ENCODE assay signal across 14 mouse cellular contexts in genomic region chr14:103884892-103885575, GRCm38 (mm10). TPM values are rescaled to one million over a fixed set of nuclear protein-coding genes. Genes with fewer than 3 reads are reported as not detected.
DNase-seq lines count a peak whose midpoint lies in the region; ATAC-seq and TF ChIP-seq lines count a peak whose summit lies in the region.
"Had no signal": no experiment of that assay in that cellular context is flagged by ENCODE, and none has a peak within 500 bp of the region (broad histone marks: within the 10 kb centered on the region; RNA-seq: fewer than 3 reads in every experiment).

No protein-coding gene starts in this region.

- TF ChIP-seq EP300 in heart, adult 2 months (IDR thresholded peaks at IDR 0.05; ENCODE audit: insufficient read depth, low read depth, low read length) = no peak
- TF ChIP-seq EP300 in heart, postnatal 0 days (IDR thresholded peaks at IDR 0.05; ENCODE audit: low read depth) = 0 out of 2 replicates have a peak, but pooled peaks have one; percentile 34

- TF ChIP-seq POLR2A in heart, adult 2 months (IDR thresholded peaks at IDR 0.05; ENCODE audit: insufficient read depth, low read depth, low read length) = 0 out of 2 replicates have a peak, but pooled peaks have one; percentile 28
- TF ChIP-seq POLR2A in liver, adult 2 months (IDR thresholded peaks at IDR 0.05; ENCODE audit: extremely low read depth, insufficient read depth, low read length) = no peak

- H3K79me2 ChIP-seq in heart, adult 2 months (replicated peaks; ENCODE audit: control insufficient read depth, insufficient read depth, low read length) = no peaks in the 10 kb centered on the region
- no peaks in the 10 kb centered on the region for H3K79me2 ChIP-seq in liver, adult 2 months (ENCODE audit: control insufficient read depth, insufficient read depth, low read length)

- WGBS in heart, adult 2 months = 21% methylated on average over 7 of the region's 7 CpGs
- whole genome bisulfite sequencing in liver, adult 2 months = 69% methylated on average over 7 of the region's 7 CpGs
- 29% methylated on average over 7 of the region's 7 CpGs for WGBS in heart, postnatal 0 days
- WGBS in liver, embryonic 15.5 days (ENCODE audit: insufficient replicate concordance) = 36% methylated on average over 7 of the region's 7 CpGs

- H3K9me3 ChIP-seq in heart, postnatal 0 days (replicated peaks; ENCODE audit: control insufficient read depth, low read length) = no peaks in the 10 kb centered on the region
- H3K9me3 ChIP-seq in liver, embryonic 15.5 days (replicated peaks) = no peaks in the 10 kb centered on the region
- H3K9me3 ChIP-seq: embryonic facial prominence, embryonic 12.5 days had no signal

- H3K4me2 ChIP-seq in heart, postnatal 0 days (ENCODE audit: low read depth, low read length) = no peak overlapping the region
- H3K4me2 ChIP-seq in liver, embryonic 15.5 days = no peak overlapping the region
- H3K4me2 ChIP-seq: embryonic facial prominence, embryonic 12.5 days had no signal

- H3K9ac ChIP-seq in heart, adult 2 months (ENCODE audit: low read depth, low read length) = no peak overlapping the region
- no peak overlapping the region for H3K9ac ChIP-seq in liver, adult 2 months (ENCODE audit: low read depth, low read length)
- no peak overlapping the region for H3K9ac ChIP-seq in heart, postnatal 0 days (replicated peaks; ENCODE audit: low read depth, low read length)
- H3K9ac ChIP-seq in liver, embryonic 15.5 days = no peak overlapping the region
- H3K9ac ChIP-seq: embryonic facial prominence, embryonic 12.5 days had no signal

- intact Hi-C loops in heart, adult 2 months (cut with DNase I) = loop anchor here (10.0 kb wide), 1 partner anchor 70 kb away; no protein-coding TSS in a partner anchor

- TF ChIP-seq CTCF in heart, adult 2 months (IDR thresholded peaks at IDR 0.05) = no peak
- TF ChIP-seq CTCF in liver, adult 2 months (IDR thresholded peaks at IDR 0.05; ENCODE audit: low read depth, low read length) = no peak
- TF ChIP-seq CTCF in heart, postnatal 0 days (IDR thresholded peaks at IDR 0.05; ENCODE audit: low read depth) = no peak

- H3K27ac ChIP-seq in heart, adult 2 months = peak overlapping the region; percentile 55
- H3K27ac ChIP-seq in liver, adult 2 months (replicated peaks; ENCODE audit: insufficient read depth, low read depth, low read length) = no peak overlapping the region
- H3K27ac ChIP-seq in heart, postnatal 0 days (ENCODE audit: low read depth) = peak overlapping the region; percentile 48
- no peak overlapping the region for H3K27ac ChIP-seq in liver, embryonic 15.5 days (replicated peaks)
- H3K27ac ChIP-seq: embryonic facial prominence, embryonic 12.5 days had no signal

- peaks cover 2% of the 10 kb centered on the region; the same call in 1 of the 2 replicates for H3K36me3 ChIP-seq in heart, adult 2 months (ENCODE audit: control insufficient read depth, insufficient read depth, low read length)
- H3K36me3 ChIP-seq in liver, adult 2 months (ENCODE audit: control insufficient read depth, insufficient read depth, low read length) = no peaks in the 10 kb centered on the region
- no peaks in the 10 kb centered on the region for H3K36me3 ChIP-seq in heart, postnatal 0 days (replicated peaks; ENCODE audit: control insufficient read depth, insufficient read depth, low read length)
- no peaks in the 10 kb centered on the region for H3K36me3 ChIP-seq in liver, embryonic 15.5 days (replicated peaks)
- H3K36me3 ChIP-seq: embryonic facial prominence, embryonic 12.5 days had no signal

- peaks cover 1% of the 10 kb centered on the region for H3K4me1 ChIP-seq in heart, adult 2 months (ENCODE audit: control insufficient read depth, insufficient read depth, low read length)
- no peaks in the 10 kb centered on the region for H3K4me1 ChIP-seq in liver, adult 2 months (ENCODE audit: control insufficient read depth, insufficient read depth, low read length)
- no peaks in the 10 kb centered on the region for H3K4me1 ChIP-seq in heart, postnatal 0 days (ENCODE audit: control insufficient read depth, insufficient read depth)
- no peaks in the 10 kb centered on the region for H3K4me1 ChIP-seq in liver, embryonic 15.5 days (replicated peaks)
- H3K4me1 ChIP-seq: embryonic facial prominence, embryonic 12.5 days had no signal

- H3K4me3 ChIP-seq in heart, adult 2 months = no peak overlapping the region
- no peak overlapping the region for H3K4me3 ChIP-seq in liver, adult 2 months (ENCODE audit: insufficient read depth, low read depth, low read length)
- no peak overlapping the region for H3K4me3 ChIP-seq in heart, postnatal 0 days (ENCODE audit: low read depth, low read length)
- H3K4me3 ChIP-seq in liver, embryonic 15.5 days (replicated peaks) = no peak overlapping the region
- H3K4me3 ChIP-seq: embryonic facial prominence, embryonic 12.5 days had no signal

- no peaks in the 10 kb centered on the region for H3K27me3 ChIP-seq in heart, adult 2 months (ENCODE audit: control insufficient read depth, insufficient read depth, low read length)
- H3K27me3 ChIP-seq in liver, adult 2 months (ENCODE audit: control insufficient read depth, insufficient read depth, low read length) = no peaks in the 10 kb centered on the region
- H3K27me3 ChIP-seq in heart, postnatal 0 days (ENCODE audit: control insufficient read depth, insufficient read depth, low read length) = no peaks in the 10 kb centered on the region
- no peaks in the 10 kb centered on the region for H3K27me3 ChIP-seq in liver, embryonic 15.5 days
- H3K27me3 ChIP-seq: embryonic facial prominence, embryonic 12.5 days had no signal

- ATAC-seq in heart, postnatal 0 days (ENCODE audit: insufficient read depth, low read depth) = peak; percentile 90
- peak; percentile 63 for ATAC-seq in liver, embryonic 15.5 days (ENCODE audit: insufficient read depth)
- ATAC-seq in activated CD4-positive, CD25-positive, alpha-beta regulatory T cell, adult 4 months = no peak

- DNase-seq in heart, adult 2 months = no peak
- DNase-seq in heart, postnatal 4 days = no peak
- DNase-seq in liver, adult 2 months (ENCODE audit: extremely low read depth, low read depth, low spot score) = peak; percentile 11
- no peak for DNase-seq in liver
- DNase-seq in heart, postnatal 0 days (ENCODE audit: low spot score) = peak; percentile 64
- DNase-seq in natural killer cell, adult 2 months (ENCODE audit: low spot score in 2 of 2) = no peak
- DNase-seq: adrenal gland, adult 8-10 months; cerebellum, adult 9-11 months; gastrocnemius, postnatal 36 days; midbrain, embryonic 14.5 days; right cerebral cortex, postnatal 25 days had no signal

RNA-seq across cellular contexts. Expression of gene Ednrb, which starts 40.8 kb away (rescaled TPM):
- 10 to 100 TPM; 16.3 to 18.6 TPM for total RNA-seq in heart, adult 2 months (2021)
- polyA plus RNA-seq in heart, adult 2 months (2012; rRNA removed) = 8.0 and 9.2 TPM in 2 replicates
- 10 to 100 TPM; 38.1 to 42.6 TPM for total RNA-seq in heart, postnatal 4 days (2021)
- 9.5 and 12.0 TPM in 2 replicates for total RNA-seq in liver, adult 2 months (2014; rRNA removed)
- polyA plus RNA-seq in liver, adult 2 months (2012; rRNA removed) = 2.8 and 3.0 TPM in 2 replicates
- total RNA-seq in heart, postnatal 0 days (2014; rRNA removed; ENCODE audit: low replicate concordance) = 63.6 and 72.5 TPM in 2 replicates
- 55.4 and 61.8 TPM in 2 replicates for polyA plus RNA-seq in heart, postnatal 0 days (2015; fragmentation: Nextera tagmentation; extraction: Ambion mirVana)
- polyA plus RNA-seq in liver, embryonic 15.5 days (2015; fragmentation: Nextera tagmentation; extraction: Ambion mirVana) = 5.9 and 7.0 TPM in 2 replicates
- polyA plus RNA-seq in activated CD4-positive, CD25-positive, alpha-beta regulatory T cell, adult 4 months (2017; shearing (Covaris generic)) = not detected

Comparison
In these comparisons a context has a peak if more than half of its experiments do, and no peak if none do; other contexts are left out.
1. DNase-seq: peak in liver, adult 2 months (single experiment) and heart, postnatal 0 days (single experiment); none in heart, adult 2 months (0 of 2), heart, postnatal 4 days (single experiment), liver (single experiment) and natural killer cell, adult 2 months (0 of 2).
2. H3K27ac ChIP-seq: peak in heart, adult 2 months (single experiment) and heart, postnatal 0 days (single experiment); none in liver, adult 2 months (single experiment) and liver, embryonic 15.5 days (single experiment).